Mouse (Mus musculus): ENCODE measurements around the gene Slc35c2. TPM values are rescaled to one million over a fixed set of nuclear protein-coding genes. Genes with fewer than 3 reads are reported as not detected.

Slc35c2 gene
- polyA plus RNA-seq, 1 experiment from 2014 or later: 57.1 TPM

DNA sequence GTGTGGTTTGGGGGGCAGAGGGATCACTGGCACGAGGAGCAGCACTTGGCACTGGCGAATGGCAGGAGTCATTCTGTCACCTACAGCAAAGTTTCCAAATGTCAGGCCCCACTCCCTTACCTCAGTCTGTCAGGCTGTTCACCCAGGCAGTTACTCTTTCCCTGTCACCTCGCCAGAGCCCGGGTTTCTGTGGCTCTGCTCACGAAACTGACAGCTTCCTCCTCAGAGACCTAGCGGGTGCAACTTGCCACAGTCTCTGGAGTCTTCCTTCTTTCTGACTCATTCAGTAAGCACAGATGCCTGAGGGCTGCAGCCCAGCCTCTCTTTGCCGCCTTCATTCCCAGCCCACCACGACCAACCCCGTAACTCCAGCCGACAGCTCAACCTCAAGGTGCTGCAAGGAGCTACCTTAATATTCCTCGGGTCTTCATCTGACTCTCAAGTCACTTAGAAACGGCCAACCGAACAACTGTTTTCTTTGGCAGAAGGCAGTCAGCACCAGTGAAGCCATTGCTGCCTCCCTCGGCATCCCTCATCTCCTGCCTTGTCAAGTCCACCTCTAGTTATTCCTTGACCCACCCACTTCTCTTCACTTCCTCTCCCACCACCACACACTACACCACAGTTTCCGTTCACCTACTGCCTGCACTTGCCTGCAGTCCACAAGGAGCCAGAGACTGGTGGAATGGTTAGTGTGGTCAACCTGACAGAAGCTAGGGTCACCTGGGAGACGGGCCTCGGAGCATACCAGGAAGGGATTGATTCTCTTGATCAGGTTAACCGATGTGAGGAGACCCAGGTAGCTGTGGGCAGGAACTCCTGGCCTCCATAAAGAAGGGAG lies 1.1 kb downstream of the Slc35c2 start:
- peak overlapping the region; percentile 71 for H3K9ac ChIP-seq
- peaks cover 36% of the 10 kb centered on the region for H3K36me3 ChIP-seq
- H3K9me3 ChIP-seq (replicated peaks): no peaks in the 10 kb centered on the region
- H3K4me3 ChIP-seq: peak overlapping the region; percentile 59
- 71% methylated on average over 18 of the region's 18 CpGs for WGBS
- H3K27me3 ChIP-seq: no peaks in the 10 kb centered on the region
- no peak for ATAC-seq (ENCODE audit: low FRiP score)
- peaks cover 27% of the 10 kb centered on the region for H3K4me1 ChIP-seq
- H3K27ac ChIP-seq: no peak overlapping the region
- peak overlapping the region; percentile 83 for H3K4me2 ChIP-seq (replicated peaks)

DNA sequence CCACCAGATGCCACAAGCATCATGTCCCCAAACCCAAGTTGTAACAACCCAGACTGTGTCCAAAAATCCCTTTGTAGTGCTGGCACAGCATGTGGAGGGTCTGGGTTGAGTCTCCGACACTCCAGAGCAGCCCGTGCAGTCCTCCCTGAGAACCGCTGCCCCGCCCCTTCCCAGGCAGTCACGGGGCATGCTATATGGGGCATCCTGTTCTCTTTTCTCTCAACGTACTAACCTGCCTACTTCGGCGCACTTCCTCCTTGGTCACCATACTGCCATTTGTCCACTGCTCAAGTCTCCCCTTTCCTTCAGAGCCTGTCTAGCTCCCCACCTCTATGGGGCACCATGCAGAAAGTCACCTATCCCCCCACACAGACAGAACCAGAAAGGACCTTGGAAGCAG lies 2.0 kb downstream of the Slc35c2 start:
- Histone ChIP-seq H3K4me2 (replicated peaks) (no peak overlapping the region), H3K9me3 (replicated peaks) (no peaks in the 10 kb centered on the region), H3K9ac (no peak overlapping the region), H3K27ac (no peak overlapping the region), H3K4me1 (peaks cover 27% of the 10 kb centered on the region), H3K36me3 (peaks cover 34% of the 10 kb centered on the region), H3K4me3 (no peak overlapping the region), H3K27me3 (no peaks in the 10 kb centered on the region)
- ATAC-seq (ENCODE audit: low FRiP score): no peak
- 92% methylated on average over 8 of the region's 8 CpGs for WGBS

- Histone ChIP-seq H3K27ac (no peak overlapping the region), H3K36me3 (peaks cover 32% of the 10 kb centered on the region), H3K9ac (no peak overlapping the region), H3K4me3 (no peak overlapping the region), H3K27me3 (no peaks in the 10 kb centered on the region), H3K9me3 (replicated peaks) (no peaks in the 10 kb centered on the region), H3K4me1 (peaks cover 27% of the 10 kb centered on the region), H3K4me2 (replicated peaks) (no peak overlapping the region)
- 72% methylated on average over 3 of the region's 3 CpGs for WGBS
- ATAC-seq (ENCODE audit: low FRiP score): no peak
These were observed 2.6 kb downstream of the Slc35c2 start for GRCm38 (mm10) chr2:165285034-165285433.

GRCm38 (mm10) chr2:165284377-165284776 lies 3.3 kb downstream of the Slc35c2 start:
- no peak overlapping the region for H3K27ac ChIP-seq
- 86% methylated on average over 7 of the region's 7 CpGs for WGBS
- no peaks in the 10 kb centered on the region for H3K27me3 ChIP-seq
- no peaks in the 10 kb centered on the region for H3K9me3 ChIP-seq (replicated peaks)
- H3K4me1 ChIP-seq: peaks cover 29% of the 10 kb centered on the region
- ATAC-seq (ENCODE audit: low FRiP score): no peak
- H3K4me2 ChIP-seq (replicated peaks): no peak overlapping the region
- H3K36me3 ChIP-seq: peaks cover 26% of the 10 kb centered on the region; the same call in 1 of the 2 replicates
- no peak overlapping the region for H3K4me3 ChIP-seq
- H3K9ac ChIP-seq: no peak overlapping the region

- Histone ChIP-seq H3K9ac (no peak overlapping the region), H3K36me3 (peaks cover 29% of the 10 kb centered on the region), H3K4me2 (replicated peaks) (no peak overlapping the region), H3K27me3 (no peaks in the 10 kb centered on the region), H3K4me1 (peaks cover 29% of the 10 kb centered on the region), H3K4me3 (no peak overlapping the region), H3K9me3 (replicated peaks) (no peaks in the 10 kb centered on the region), H3K27ac (no peak overlapping the region)
- 96% methylated on average over 3 of the region's 3 CpGs for WGBS
- no peak for ATAC-seq (ENCODE audit: low FRiP score)
These were observed 4.0 kb downstream of the Slc35c2 start for GRCm38 (mm10) chr2:165283644-165284043.

GRCm38 (mm10) chr2:165281779-165282311 lies 5.8 kb downstream of the Slc35c2 start:
- WGBS: 74% methylated on average over 4 of the region's 6 CpGs
- no peak overlapping the region for H3K27ac ChIP-seq
- peaks cover 16% of the 10 kb centered on the region for H3K4me1 ChIP-seq
- no peak overlapping the region for H3K9ac ChIP-seq
- H3K4me3 ChIP-seq: no peak overlapping the region
- H3K9me3 ChIP-seq (replicated peaks): no peaks in the 10 kb centered on the region
- peaks cover 3% of the 10 kb centered on the region; the same call in 1 of the 2 replicates for H3K27me3 ChIP-seq
- peaks cover 41% of the 10 kb centered on the region for H3K36me3 ChIP-seq
- no peak for ATAC-seq (ENCODE audit: low FRiP score)
- no peak overlapping the region for H3K4me2 ChIP-seq (replicated peaks)

DNA sequence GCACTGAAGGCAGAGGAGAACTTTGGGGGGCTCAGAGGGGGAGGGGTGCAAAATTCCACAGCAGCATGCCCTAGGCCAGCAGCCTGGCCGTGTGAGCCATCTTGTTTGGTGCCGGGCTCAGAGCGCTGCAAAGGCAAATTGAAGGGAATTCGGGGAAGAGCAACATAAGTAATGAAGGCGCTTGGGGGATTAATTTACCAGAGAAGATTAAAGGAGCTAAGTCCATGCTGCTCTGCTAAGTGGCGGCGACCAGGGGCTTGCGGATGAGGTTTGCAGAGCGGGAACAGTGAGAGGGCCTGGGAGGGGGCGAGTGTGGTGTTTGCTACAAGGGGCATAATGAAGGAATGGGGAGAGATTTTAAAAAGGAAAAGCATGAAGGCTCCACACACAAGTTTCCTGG lies 8.3 kb downstream of the Slc35c2 start:
- Histone ChIP-seq H3K36me3 (peaks cover 46% of the 10 kb centered on the region), H3K27ac (no peak overlapping the region)

GRCm38 (mm10) chr2:165277188-165277740 lies 10.4 kb downstream of the Slc35c2 start:
- no peak overlapping the region for H3K4me3 ChIP-seq
- no peak overlapping the region for H3K27ac ChIP-seq
- ATAC-seq (ENCODE audit: low FRiP score): no peak
- H3K9ac ChIP-seq: no peak overlapping the region
- H3K36me3 ChIP-seq: peaks cover 34% of the 10 kb centered on the region
- no peaks in the 10 kb centered on the region for H3K9me3 ChIP-seq (replicated peaks)
- H3K27me3 ChIP-seq: peaks cover 5% of the 10 kb centered on the region; the same call in 1 of the 2 replicates
- H3K4me2 ChIP-seq (replicated peaks): no peak overlapping the region
- H3K4me1 ChIP-seq: peaks cover 40% of the 10 kb centered on the region
- WGBS: 79% methylated on average over 5 of the region's 5 CpGs

More for the DNA sequence above, 8.3 kb downstream of the Slc35c2 start:
- H3K9ac ChIP-seq: no peak overlapping the region
- no peak overlapping the region for H3K4me2 ChIP-seq (replicated peaks)
- no peaks in the 10 kb centered on the region for H3K9me3 ChIP-seq (replicated peaks)
- no peak overlapping the region for H3K4me3 ChIP-seq
- 61% methylated on average over 10 of the region's 10 CpGs for WGBS
- H3K27me3 ChIP-seq: peaks cover 5% of the 10 kb centered on the region; the same call in 1 of the 2 replicates
- ATAC-seq (ENCODE audit: low FRiP score): no peak
- peaks cover 27% of the 10 kb centered on the region for H3K4me1 ChIP-seq

DNA sequence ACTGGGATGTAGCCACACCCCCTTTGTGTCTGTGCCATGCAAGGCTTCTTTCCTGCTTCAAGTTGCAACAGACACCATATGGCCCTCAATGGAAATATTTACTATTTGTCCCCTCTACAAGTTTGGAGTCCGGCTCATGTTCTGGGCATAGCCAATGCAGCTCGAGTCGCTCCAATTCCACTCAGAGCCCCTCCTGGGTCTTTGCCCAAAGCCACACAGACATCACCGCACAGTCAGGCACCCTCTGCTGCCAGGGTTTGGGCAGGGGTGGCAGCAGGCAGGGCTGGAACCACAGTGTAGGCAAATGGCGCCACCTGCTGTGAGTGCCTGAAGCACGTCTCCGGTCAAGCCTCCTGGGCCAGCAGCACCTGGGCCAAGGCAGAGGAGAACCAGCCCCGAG lies 11.8 kb downstream of the Slc35c2 start:
- Histone ChIP-seq H3K27ac (peak overlapping the region; percentile 69), H3K4me2 (replicated peaks) (no peak overlapping the region), H3K9me3 (replicated peaks) (no peaks in the 10 kb centered on the region), H3K27me3 (peaks cover 5% of the 10 kb centered on the region; the same call in 1 of the 2 replicates), H3K4me3 (no peak overlapping the region), H3K4me1 (peaks cover 50% of the 10 kb centered on the region), H3K9ac (no peak overlapping the region), H3K36me3 (peaks cover 29% of the 10 kb centered on the region)
- WGBS: 35% methylated on average over 8 of the region's 8 CpGs
- ATAC-seq (ENCODE audit: low FRiP score): peak; percentile 43

GRCm38 (mm10) chr2:165275124-165275640 lies 12.5 kb downstream of the Slc35c2 start:
- peaks cover 23% of the 10 kb centered on the region for H3K36me3 ChIP-seq
- H3K4me1 ChIP-seq: peaks cover 54% of the 10 kb centered on the region
- 34% methylated on average over 8 of the region's 8 CpGs for WGBS
- ATAC-seq (ENCODE audit: low FRiP score): peak; percentile 54
- peak overlapping the region; percentile 69 for H3K27ac ChIP-seq
- H3K9ac ChIP-seq: no peak overlapping the region
- peaks cover 5% of the 10 kb centered on the region; the same call in 1 of the 2 replicates for H3K27me3 ChIP-seq
- H3K4me2 ChIP-seq (replicated peaks): 0 out of 2 replicates have a peak overlapping the region, but pooled peaks have one; percentile 11
- no peak overlapping the region for H3K4me3 ChIP-seq
- H3K9me3 ChIP-seq (replicated peaks): no peaks in the 10 kb centered on the region

- Histone ChIP-seq H3K4me3 (no peak overlapping the region), H3K36me3 (peaks cover 18% of the 10 kb centered on the region), H3K27ac (no peak overlapping the region), H3K27me3 (peaks cover 12% of the 10 kb centered on the region), H3K4me1 (peaks cover 47% of the 10 kb centered on the region), H3K4me2 (replicated peaks) (no peak overlapping the region), H3K9ac (no peak overlapping the region), H3K9me3 (replicated peaks) (no peaks in the 10 kb centered on the region)
- 26% methylated on average over 4 of the region's 4 CpGs for WGBS
- ATAC-seq (ENCODE audit: low FRiP score): no peak
These were observed 14.1 kb downstream of the Slc35c2 start for GRCm38 (mm10) chr2:165273589-165273988.

DNA sequence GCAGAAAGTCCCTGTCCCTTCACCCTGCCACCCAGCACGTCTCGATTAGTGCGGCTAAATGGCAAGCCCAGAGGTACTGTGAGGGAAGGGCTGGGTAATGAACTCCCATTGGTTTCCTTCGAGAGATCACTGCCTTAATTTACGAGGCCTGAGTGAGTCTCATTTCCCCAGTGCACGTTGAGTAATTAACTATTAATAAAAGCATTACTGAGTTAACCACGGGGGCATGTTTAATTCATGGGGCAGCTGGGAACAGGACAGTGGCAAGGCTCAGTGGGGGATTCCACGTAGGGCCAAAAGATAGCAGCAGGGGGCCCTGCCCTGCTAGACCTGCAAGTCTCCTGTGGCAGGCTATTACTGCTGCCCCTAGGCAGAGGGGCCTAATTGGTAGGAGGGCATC lies 16.3 kb downstream of the Slc35c2 start:
- ATAC-seq (ENCODE audit: low FRiP score): peak; percentile 26; the same call in 1 of the 2 replicates
- Histone ChIP-seq H3K27ac (no peak overlapping the region), H3K9me3 (replicated peaks) (no peaks in the 10 kb centered on the region), H3K4me1 (peaks cover 57% of the 10 kb centered on the region), H3K9ac (no peak overlapping the region), H3K27me3 (peaks cover 14% of the 10 kb centered on the region), H3K4me3 (no peak overlapping the region), H3K36me3 (no peaks in the 10 kb centered on the region), H3K4me2 (replicated peaks) (no peak overlapping the region)
- 7% methylated on average over 8 of the region's 8 CpGs for WGBS
